Mouse (Mus musculus): ENCODE data around the gene Cisd2. TPM values are rescaled to one million over a fixed set of nuclear protein-coding genes. Genes with fewer than 3 reads are reported as not detected.

The Cisd2 gene
- 10 to 100 TPM; 38.7 to 40.5 TPM for total RNA-seq (2023)

DNA sequence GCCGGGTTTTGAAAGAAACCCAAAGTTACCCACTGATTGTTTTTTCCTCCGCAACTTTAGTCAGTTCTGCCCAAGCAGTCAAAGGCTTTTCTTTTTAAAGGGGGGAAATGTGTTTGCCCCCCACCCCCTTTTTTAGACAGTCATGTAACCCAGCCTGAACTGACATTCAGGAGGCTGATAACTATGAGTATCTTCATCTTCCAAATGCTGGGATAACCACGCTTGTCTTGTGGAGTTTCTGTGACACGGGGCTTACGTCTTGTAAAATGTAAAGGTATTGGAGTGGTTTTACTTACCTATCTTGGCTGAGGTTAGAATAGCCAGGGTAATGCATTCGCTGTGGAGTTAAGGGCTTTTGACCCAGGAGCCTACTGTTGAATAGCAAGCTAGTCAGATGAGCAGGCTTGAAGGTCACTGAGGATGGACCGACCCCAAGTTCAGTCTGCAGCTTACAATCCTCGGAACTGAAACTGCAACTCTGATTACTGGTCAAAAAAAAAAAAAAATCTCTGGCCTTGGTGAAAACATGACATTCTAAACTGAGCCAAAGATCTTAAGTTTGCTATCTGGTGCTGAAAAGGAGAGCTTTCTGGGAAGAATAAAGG lies at the start of gene Cisd2:
Cisd2 (minus strand) TSS at position 318 of the 605 bp plus-strand sequence.

GRCm38 (mm10) chr3:135437758-135438495 lies 14.2 kb upstream of the Cisd2 start, which contains the start of gene Ube2d3:
Ube2d3 (plus strand) TSS chr3:135438149.

Other genes starting within 250 kb of the Cisd2 start
- gene Cenpe, start 211.4 kb downstream of the Cisd2 start, total RNA-seq (2023), result 1 to 10 TPM in 1 of 2 experiments, under 1 TPM in 1; 0.63 to 1.3 TPM
- not detected for gene Bdh2, start 142.7 kb downstream of the Cisd2 start, total RNA-seq (2023)
- gene Slc9b2, start 116.2 kb downstream of the Cisd2 start, total RNA-seq (2023), result not detected
- not detected for gene Slc9b1, start 75.9 kb downstream of the Cisd2 start, total RNA-seq (2023)
- 100 to 1,000 TPM; 479 to 488 TPM for gene Ube2d3, start 14.2 kb upstream of the Cisd2 start, total RNA-seq (2023)
- 10 to 100 TPM; 35.8 to 38.9 TPM for gene Manba, start 61.7 kb upstream of the Cisd2 start, total RNA-seq (2023)